ENCODE assay signal across 22 mouse cellular contexts in genomic region chr12:72336009-72336408, GRCm38 (mm10).
A peak's percentile ranks its signal among the peaks of the same experiment; 100 is the strongest.
DNase-seq lines count a peak whose midpoint lies in the region; ATAC-seq and TF ChIP-seq lines count a peak whose summit lies in the region.
"Had no signal": no experiment of that assay in that cellular context is flagged by ENCODE, and none has a peak within 500 bp of the region (broad histone marks: within the 10 kb centered on the region; RNA-seq: fewer than 3 reads in every experiment).

No protein-coding gene starts in this region.

- peak; percentile 86 for DNase-seq in heart, adult 11 months
- no peak for DNase-seq in heart, embryonic 10.5 days (ENCODE audit: low spot score)
- DNase-seq in c-Kit-positive CD71-negative TER-119-negative erythroid progenitor cells, embryonic 14.5 days (ENCODE audit: low read depth), result peak; percentile 4
- no peak for DNase-seq in liver, postnatal 0 days
- DNase-seq in midbrain, postnatal 0 days (ENCODE audit: low spot score), result no peak
- no peak for DNase-seq in lung, postnatal 4 days
- DNase-seq: adrenal gland, postnatal 10 days; B cell, adult 2 months; cerebellum, adult 18-20 months; cerebellum, adult 9-11 months; embryo, embryonic 11 days; gastrocnemius, postnatal 10 days; heart, postnatal 36 days had no signal

- H3K36me3 ChIP-seq in heart, embryonic 10.5 days, result no peaks in the 10 kb centered on the region
- H3K36me3 ChIP-seq in liver, postnatal 0 days (replicated peaks; ENCODE audit: insufficient read depth, low read length), result no peaks in the 10 kb centered on the region
- no peaks in the 10 kb centered on the region for H3K36me3 ChIP-seq in midbrain, postnatal 0 days (ENCODE audit: insufficient read depth, low read length)
- H3K36me3 ChIP-seq: embryonic facial prominence, embryonic 15.5 days; forebrain, embryonic 10.5 days; G1E; heart, embryonic 13.5 days; hindbrain, embryonic 15.5 days had no signal

- H3K27me3 ChIP-seq in heart, embryonic 10.5 days (ENCODE audit: insufficient read depth, poor library complexity, severe bottlenecking), result no peaks in the 10 kb centered on the region
- no peaks in the 10 kb centered on the region for H3K27me3 ChIP-seq in liver, postnatal 0 days (ENCODE audit: insufficient read depth, low read length)
- no peaks in the 10 kb centered on the region for H3K27me3 ChIP-seq in midbrain, postnatal 0 days (ENCODE audit: insufficient read depth, low read length)
- H3K27me3 ChIP-seq: embryonic facial prominence, embryonic 15.5 days; heart, embryonic 13.5 days; hindbrain, embryonic 15.5 days had no signal

- peak; percentile 29; the same call in 1 of the 2 replicates for ATAC-seq in liver, postnatal 0 days
- 0 out of 2 replicates have a peak, but pooled peaks have one; percentile 48 for ATAC-seq in monocyte, adult 5-6 weeks (replicated peaks; ENCODE audit: insufficient number of reproducible peaks, low FRiP score, low TSS enrichment, poor library complexity, severe bottlenecking)
- ATAC-seq in midbrain, postnatal 0 days (ENCODE audit: low FRiP score), result no peak
- ATAC-seq: CD4-positive, CD25-positive, alpha-beta regulatory T cell, adult 4 months; forebrain, embryonic 16.5 days had no signal

- H3K4me1 ChIP-seq in heart, embryonic 10.5 days, result no peaks in the 10 kb centered on the region
- no peaks in the 10 kb centered on the region for H3K4me1 ChIP-seq in liver, postnatal 0 days (ENCODE audit: insufficient read depth)
- no peaks in the 10 kb centered on the region for H3K4me1 ChIP-seq in midbrain, postnatal 0 days (ENCODE audit: insufficient read depth, low read length)
- H3K4me1 ChIP-seq: embryonic facial prominence, embryonic 15.5 days; forebrain, embryonic 10.5 days; heart, embryonic 13.5 days had no signal

- H3K9ac ChIP-seq in liver, postnatal 0 days (replicated peaks), result no peak overlapping the region
- H3K9ac ChIP-seq in midbrain, postnatal 0 days (replicated peaks; ENCODE audit: low read length, poor library complexity, severe bottlenecking), result no peak overlapping the region
- H3K9ac ChIP-seq: embryonic facial prominence, embryonic 15.5 days; heart, embryonic 13.5 days; hindbrain, embryonic 15.5 days had no signal

- no peak for TF ChIP-seq EP300 in liver, postnatal 0 days (IDR thresholded peaks at IDR 0.05; ENCODE audit: low read depth)

- H3K27ac ChIP-seq in heart, embryonic 10.5 days, result no peak overlapping the region
- H3K27ac ChIP-seq in liver, postnatal 0 days (ENCODE audit: low read depth), result no peak overlapping the region
- H3K27ac ChIP-seq in midbrain, postnatal 0 days (ENCODE audit: low read depth, low read length), result no peak overlapping the region
- H3K27ac ChIP-seq: embryonic facial prominence, embryonic 15.5 days; forebrain, embryonic 10.5 days; heart, embryonic 13.5 days; hindbrain, embryonic 15.5 days had no signal

- 91% methylated on average over 13 of the region's 13 CpGs for WGBS in heart, embryonic 10.5 days
- 49% methylated on average over 13 of the region's 13 CpGs for WGBS in liver, postnatal 0 days (ENCODE audit: insufficient replicate concordance)
- 96% methylated on average over 13 of the region's 13 CpGs for WGBS in midbrain, postnatal 0 days

- TF ChIP-seq CTCF in liver, postnatal 0 days (IDR thresholded peaks at IDR 0.05; ENCODE audit: low read depth), result no peak
- no peak for TF ChIP-seq CTCF in midbrain, postnatal 0 days (IDR thresholded peaks at IDR 0.05)

- H3K4me3 ChIP-seq in heart, embryonic 10.5 days, result no peak overlapping the region
- H3K4me3 ChIP-seq in liver, postnatal 0 days (ENCODE audit: low read depth, low read length), result no peak overlapping the region
- H3K4me3 ChIP-seq in midbrain, postnatal 0 days (ENCODE audit: low read depth, low read length), result no peak overlapping the region
- H3K4me3 ChIP-seq: embryonic facial prominence, embryonic 15.5 days; erythroblast, embryonic 14.5 days; forebrain, embryonic 10.5 days; heart, embryonic 13.5 days; hindbrain, embryonic 15.5 days had no signal

- no peak overlapping the region for H3K4me2 ChIP-seq in liver, postnatal 0 days (ENCODE audit: low read depth, low read length)
- H3K4me2 ChIP-seq in midbrain, postnatal 0 days (ENCODE audit: low read depth, low read length, poor library complexity, severe bottlenecking), result no peak overlapping the region
- H3K4me2 ChIP-seq: embryonic facial prominence, embryonic 15.5 days; heart, embryonic 13.5 days; hindbrain, embryonic 15.5 days had no signal

- H3K9me3 ChIP-seq in heart, embryonic 10.5 days, result no peaks in the 10 kb centered on the region
- no peaks in the 10 kb centered on the region for H3K9me3 ChIP-seq in liver, postnatal 0 days (ENCODE audit: low read length)
- H3K9me3 ChIP-seq in midbrain, postnatal 0 days (ENCODE audit: low read length), result no peaks in the 10 kb centered on the region
- H3K9me3 ChIP-seq: embryonic facial prominence, embryonic 15.5 days; forebrain, embryonic 10.5 days; G1E; heart, embryonic 13.5 days; hindbrain, embryonic 15.5 days had no signal

Comparison
In these comparisons a context has a peak if more than half of its experiments do, and no peak if none do; other contexts are left out.
1. DNase-seq: peak in heart, adult 11 months (single experiment) and c-Kit-positive CD71-negative TER-119-negative erythroid progenitor cells, embryonic 14.5 days (single experiment); none in heart, embryonic 10.5 days (single experiment), liver, postnatal 0 days (single experiment), midbrain, postnatal 0 days (single experiment) and lung, postnatal 4 days (0 of 2).